Mouse (Mus musculus) mammary gland, adult 2 months (tissue): ENCODE data around the gene Cep55. TPM values are rescaled to one million over a fixed set of nuclear protein-coding genes. Genes with fewer than 3 reads are reported as not detected.

Source experiments
- polyA plus RNA-seq: library from polyadenylated mRNA; depleted of rRNA; stranded (reverse); fragments of >200 nt; gene quantifications from 2 replicates; pipeline ENCODE4 v1.2.3, GENCODE M21; 2012; ENCODE audit warnings: low replicate concordance; rRNA removed

Gene Cep55
- polyA plus RNA-seq, result 0.32 and 0.52 TPM in 2 replicates

GRCm38 (mm10) chr19:38054720-38055192 is at the start of gene Cep55:
Cep55 (plus strand) TSS chr19:38055011.

GRCm38 (mm10) chr19:38043281-38043981 is 11.4 kb upstream of the Cep55 start, which contains the start of gene Myof:
Myof (minus strand) TSS chr19:38043577.

GRCm38 (mm10) chr19:38096858-38097758 is 42.3 kb downstream of the Cep55 start, which contains the start of gene Ffar4:
Ffar4 (plus strand) TSS chr19:38097071.

Other genes starting within 250 kb of the Cep55 start
- 12.9 and 23.3 TPM in 2 replicates for gene Myof, start 11.4 kb upstream of the Cep55 start, polyA plus RNA-seq
- 42.9 and 50.7 TPM in 2 replicates for gene Ffar4, start 42.1 kb downstream of the Cep55 start, polyA plus RNA-seq
- 342 and 412 TPM in 2 replicates for gene Rbp4, start 70.3 kb downstream of the Cep55 start, polyA plus RNA-seq
- not detected in 2 replicates for gene Pde6c, start 77.8 kb downstream of the Cep55 start, polyA plus RNA-seq
- 2.0 and 4.3 TPM in 2 replicates for gene Fra10ac1, start 169.1 kb downstream of the Cep55 start, polyA plus RNA-seq
- 0.06 and 0.55 TPM in 2 replicates for gene Lgi1, start 209.5 kb downstream of the Cep55 start, polyA plus RNA-seq